22 mouse cellular contexts compared by ENCODE assay signal in genomic region chr6:127241693-127242425, GRCm38 (mm10).
DNase-seq lines count a peak whose midpoint lies in the region; ATAC-seq and TF ChIP-seq lines count a peak whose summit lies in the region.
"Had no signal": no experiment of that assay in that cellular context is flagged by ENCODE, and none has a peak within 500 bp of the region (broad histone marks: within the 10 kb centered on the region; RNA-seq: fewer than 3 reads in every experiment).

No protein-coding gene starts in this region.

- H3K27ac ChIP-seq in limb, embryonic 12.5 days = peak overlapping the region; percentile 53; the same call in 1 of the 2 replicates
- no peak overlapping the region for H3K27ac ChIP-seq in limb, embryonic 10.5 days
- peak overlapping the region; percentile 98 for H3K27ac ChIP-seq in CH12.LX (ENCODE audit: insufficient read depth, low read depth)
- H3K27ac ChIP-seq: embryonic facial prominence, embryonic 10.5 days; embryonic facial prominence, embryonic 12.5 days; forebrain, embryonic 13.5 days; forebrain, embryonic 15.5 days had no signal

- H3K4me2 ChIP-seq in limb, embryonic 12.5 days = no peak overlapping the region
- H3K4me2 ChIP-seq in CH12.LX (ENCODE audit: insufficient read depth, low read depth, poor library complexity, severe bottlenecking) = peak overlapping the region; percentile 60
- H3K4me2 ChIP-seq: embryonic facial prominence, embryonic 12.5 days; forebrain, embryonic 13.5 days; forebrain, embryonic 15.5 days had no signal

- peaks cover 31% of the 10 kb centered on the region for H3K4me1 ChIP-seq in limb, embryonic 12.5 days (replicated peaks)
- peaks cover 28% of the 10 kb centered on the region for H3K4me1 ChIP-seq in limb, embryonic 10.5 days
- H3K4me1 ChIP-seq in CH12.LX (ENCODE audit: control insufficient read depth in 1 of 2, insufficient read depth in 2 of 2) = peaks cover 39 to 84% of the 10 kb centered on the region in 2 experiments
- H3K4me1 ChIP-seq: forebrain, embryonic 13.5 days; forebrain, embryonic 15.5 days had no signal

- TF ChIP-seq RAD21 in CH12.LX (IDR thresholded peaks at IDR 0.05; ENCODE audit: low read depth, low read length) = no peak; the same call in 1 of the 2 replicates

- in situ Hi-C loops in CH12.LX (cut with MboI; ENCODE audit: low pct_ligation_motif_present, low pct_unique_long_range_greater_than_20kb, low sequenced_read_pairs) = loop anchor here (5.0 kb wide), 1 partner anchor 90 kb away; the partner anchor contains the start of gene Ccnd2

- no peak overlapping the region for H3K9ac ChIP-seq in limb, embryonic 12.5 days (replicated peaks)
- peak overlapping the region; percentile 48 for H3K9ac ChIP-seq in CH12.LX (ENCODE audit: insufficient read depth, low read depth)
- H3K9ac ChIP-seq: embryonic facial prominence, embryonic 12.5 days; forebrain, embryonic 13.5 days; forebrain, embryonic 15.5 days; forebrain, postnatal 0 days had no signal

- dilution Hi-C loops in CH12.LX (cut with MboI; ENCODE audit: extremely low pct_ligation_motif_present, extremely low pct_unique_long_range_greater_than_20kb, low sequenced_read_pairs) = no loop called here

- no peaks in the 10 kb centered on the region for H3K27me3 ChIP-seq in limb, embryonic 12.5 days
- H3K27me3 ChIP-seq in limb, embryonic 10.5 days (ENCODE audit: low read depth, poor library complexity, severe bottlenecking) = peaks cover 4% of the 10 kb centered on the region; the same call in 1 of the 2 replicates
- no peaks in the 10 kb centered on the region for H3K27me3 ChIP-seq in CH12.LX (replicated peaks)
- H3K27me3 ChIP-seq: embryonic facial prominence, embryonic 12.5 days; forebrain, embryonic 13.5 days; forebrain, embryonic 15.5 days; Patski had no signal

- no peak for ATAC-seq in limb, embryonic 12.5 days (ENCODE audit: insufficient number of reproducible peaks, insufficient read depth, low FRiP score, low TSS enrichment, low read depth)
- ATAC-seq: activated CD4-positive, CD25-positive, alpha-beta regulatory T cell, adult 4 months; forebrain, embryonic 13.5 days; forebrain, embryonic 15.5 days; forebrain, postnatal 0 days; Patski had no signal

- WGBS in limb, embryonic 12.5 days = 61% methylated on average over 14 of the region's 14 CpGs
- WGBS in limb, embryonic 10.5 days = 67% methylated on average over 14 of the region's 14 CpGs

- no peak for TF ChIP-seq CTCF in CH12.LX (conservative IDR thresholded peaks at IDR 0.05 in 1 of 2, IDR thresholded peaks at IDR 0.05 in 1 of 2; ENCODE audit: low read depth in 2 of 2, low read length in 2 of 2)

- H3K4me3 ChIP-seq in limb, embryonic 12.5 days (replicated peaks) = no peak overlapping the region
- no peak overlapping the region for H3K4me3 ChIP-seq in limb, embryonic 10.5 days
- H3K4me3 ChIP-seq in CH12.LX (replicated peaks in 1 of 3; ENCODE audit: low read depth in 2 of 3, low read length in 2 of 3, poor library complexity in 1 of 3) = peak overlapping the region; percentile 9 to 63 (median 12)
- H3K4me3 ChIP-seq: embryonic facial prominence, embryonic 10.5 days; embryonic facial prominence, embryonic 12.5 days; forebrain, embryonic 13.5 days; forebrain, embryonic 15.5 days had no signal

- TF ChIP-seq EP300 in CH12.LX (IDR thresholded peaks at IDR 0.05; ENCODE audit: low read length) = peak; percentile 1; the same call in 1 of the 2 replicates

- H3K9me3 ChIP-seq in limb, embryonic 12.5 days = no peaks in the 10 kb centered on the region
- no peaks in the 10 kb centered on the region for H3K9me3 ChIP-seq in limb, embryonic 10.5 days (replicated peaks)
- peaks cover 4% of the 10 kb centered on the region for H3K9me3 ChIP-seq in CH12.LX (replicated peaks; ENCODE audit: low read length)
- H3K9me3 ChIP-seq: embryonic facial prominence, embryonic 10.5 days; forebrain, embryonic 13.5 days; forebrain, embryonic 15.5 days; G1E had no signal

- H3K36me3 ChIP-seq in limb, embryonic 12.5 days = no peaks in the 10 kb centered on the region
- no peaks in the 10 kb centered on the region for H3K36me3 ChIP-seq in limb, embryonic 10.5 days
- no peaks in the 10 kb centered on the region for H3K36me3 ChIP-seq in CH12.LX (replicated peaks in 1 of 2; ENCODE audit: control insufficient read depth in 1 of 2, insufficient read depth in 1 of 2, low read length in 1 of 2)
- H3K36me3 ChIP-seq: embryonic facial prominence, embryonic 10.5 days; embryonic facial prominence, embryonic 12.5 days; forebrain, embryonic 15.5 days; G1E had no signal

- H3K79me2 ChIP-seq in CH12.LX (replicated peaks; ENCODE audit: control insufficient read depth, extremely low read depth, insufficient read depth, poor library complexity, severe bottlenecking) = no peaks in the 10 kb centered on the region

- TF ChIP-seq POLR2A in CH12.LX (IDR thresholded peaks at IDR 0.05; ENCODE audit: low read depth, low read length) = peak; percentile 39; the same call in 1 of the 2 replicates

- DNase-seq in limb, embryonic 10.5 days (ENCODE audit: low spot score) = no peak
- peak; percentile 42 for DNase-seq in CH12.LX (ENCODE audit: extremely low read depth)
- DNase-seq in induced T-regulatory cell, adult 2 months (ENCODE audit: low read depth) = peak; percentile 51
- DNase-seq in right cerebral cortex, postnatal 36 days (ENCODE audit: low spot score in 2 of 2) = no peak
- no peak for DNase-seq in adrenal gland, postnatal 14 days
- DNase-seq: adrenal gland, adult 8-10 months; adrenal gland, postnatal 25 days; cerebellum, adult 11 months; cerebellum, adult 18-20 months; cerebellum, adult 8-10 months; cerebellum, adult 9-11 months; cerebellum, postnatal 14 days; cerebellum, postnatal 36 days; forebrain, postnatal 0 days had no signal

TF ChIP-seq in CH12.LX, 34 proteins besides CTCF, POLR2A, EP300 and RAD21:
- peak; percentile 24 for TF ChIP-seq IRF4 (IDR thresholded peaks at IDR 0.05; ENCODE audit: low read depth, low read length)
- 0 out of 2 replicates have a peak, but pooled peaks have one; percentile 50 for TF ChIP-seq UBTF (IDR thresholded peaks at IDR 0.05; ENCODE audit: low read depth, low read length)
- TF ChIP-seq ZMIZ1 (IDR thresholded peaks at IDR 0.05; ENCODE audit: low read depth, low read length) = no peak; the same call in none of the 2 replicates
- TF ChIP-seq POLR2AphosphoS2 (IDR thresholded peaks at IDR 0.05; ENCODE audit: low read depth, low read length) = no peak
- TF ChIP-seq NRF1 (IDR thresholded peaks at IDR 0.05; ENCODE audit: low read depth, low read length) = no peak
- TF ChIP-seq ZC3H11A (IDR thresholded peaks at IDR 0.05; ENCODE audit: low read depth, low read length) = no peak
- TF ChIP-seq BHLHE40 (IDR thresholded peaks at IDR 0.05; ENCODE audit: low read depth, low read length) = peak; percentile 47
- no peak for TF ChIP-seq MAZ (IDR thresholded peaks at IDR 0.05; ENCODE audit: low read depth, low read length)
- TF ChIP-seq SIN3A (IDR thresholded peaks at IDR 0.05; ENCODE audit: low read length) = no peak
- no peak for TF ChIP-seq MAFK (IDR thresholded peaks at IDR 0.05; ENCODE audit: insufficient replicate concordance, low read length)
- TF ChIP-seq CHD2 (IDR thresholded peaks at IDR 0.05; ENCODE audit: low read length) = peak; percentile 85
- peak; percentile 1; the same call in 1 of the 2 replicates for TF ChIP-seq TBP (conservative IDR thresholded peaks at IDR 0.05; ENCODE audit: low read depth, low read length)
- TF ChIP-seq NELFE (IDR thresholded peaks at IDR 0.05; ENCODE audit: low read depth, low read length) = no peak
- no peak for TF ChIP-seq PAX5 (IDR thresholded peaks at IDR 0.05; ENCODE audit: low read length)
- TF ChIP-seq MEF2A (IDR thresholded peaks at IDR 0.05; ENCODE audit: borderline replicate concordance, low read depth, low read length) = peak; percentile 15; the same call in 1 of the 2 replicates
- no peak for TF ChIP-seq JUND (conservative IDR thresholded peaks at IDR 0.05; ENCODE audit: low read depth, low read length)
- TF ChIP-seq TCF12 (IDR thresholded peaks at IDR 0.05; ENCODE audit: low read depth, low read length) = peak; percentile 48; the same call in 1 of the 2 replicates
- peak; percentile 66; the same call in 1 of the 2 replicates for TF ChIP-seq ETS1 (conservative IDR thresholded peaks at IDR 0.05; ENCODE audit: low read depth, low read length)
- TF ChIP-seq HCFC1 (IDR thresholded peaks at IDR 0.05; ENCODE audit: low read depth, low read length) = no peak
- no peak; the same call in 1 of the 2 replicates for TF ChIP-seq MXI1 (IDR thresholded peaks at IDR 0.05; ENCODE audit: low read depth, low read length)

Comparison
In these comparisons a context has a peak if more than half of its experiments do, and no peak if none do; other contexts are left out.
1. H3K4me3 ChIP-seq: peak in CH12.LX (3 of 3); none in limb, embryonic 12.5 days (single experiment) and limb, embryonic 10.5 days (single experiment).
2. DNase-seq: peak in CH12.LX (single experiment) and induced T-regulatory cell, adult 2 months (single experiment); none in limb, embryonic 10.5 days (single experiment), right cerebral cortex, postnatal 36 days (0 of 2) and adrenal gland, postnatal 14 days (single experiment).